Mouse (Mus musculus) ES-CJ7 (cell line): ENCODE measurements around the gene March9.

Source experiments
- DNase-seq: peaks from one replicate; pipeline ENCODE4 v3.0.0; 2011; ENCODE audit warnings: low read depth, low spot score

Gene March9

DNA sequence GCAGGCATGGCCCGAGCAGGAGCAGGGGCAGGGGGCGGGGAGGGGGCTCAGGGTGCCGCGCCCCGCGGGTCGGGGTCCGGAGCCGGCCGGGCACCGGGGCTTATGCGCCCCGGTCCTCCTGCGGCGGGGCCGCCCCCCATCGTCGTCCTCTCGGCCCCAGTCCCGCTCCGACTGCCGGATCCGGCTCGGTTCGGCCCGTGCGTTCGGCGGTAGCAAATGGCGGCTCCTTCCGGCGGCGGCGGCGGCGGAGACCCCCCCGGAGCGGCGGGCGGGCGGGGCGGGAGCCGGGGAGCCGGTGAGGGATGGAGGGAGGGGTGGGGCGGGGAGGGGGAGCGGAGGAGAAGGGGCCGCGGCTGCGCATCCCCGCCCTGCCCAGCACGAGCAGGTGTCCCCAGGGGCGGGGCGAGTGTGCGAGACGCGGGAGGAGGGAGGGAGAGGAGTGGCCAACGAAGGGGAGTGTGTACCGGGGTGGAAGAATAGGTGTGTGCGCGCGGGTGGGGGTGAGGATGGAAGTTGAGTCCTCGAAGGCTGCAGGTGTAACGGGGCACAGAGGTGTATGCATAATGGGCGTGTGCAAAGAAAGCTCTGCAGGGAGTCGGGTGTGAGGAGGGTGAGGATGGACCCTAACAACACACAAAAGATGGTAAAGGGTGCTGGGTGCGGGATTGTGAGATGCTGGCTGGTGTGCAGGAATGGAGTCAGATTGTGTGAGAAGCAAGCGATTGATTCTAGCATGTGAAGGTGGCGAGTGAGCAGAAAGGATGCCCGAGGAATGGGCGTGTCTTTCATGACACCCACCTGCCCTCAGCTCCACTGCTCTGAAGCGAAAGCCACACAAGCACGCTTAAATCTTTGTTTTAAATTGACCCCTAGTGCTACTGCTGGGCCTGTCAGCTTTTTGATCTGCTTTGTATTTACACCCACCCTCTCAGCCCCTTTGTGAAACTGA is at the start of gene March9:
Gene March9, minus strand, starts transcription at position 217 of the 949 bp plus-strand sequence.
- peak; percentile 81 for DNase-seq

DNA sequence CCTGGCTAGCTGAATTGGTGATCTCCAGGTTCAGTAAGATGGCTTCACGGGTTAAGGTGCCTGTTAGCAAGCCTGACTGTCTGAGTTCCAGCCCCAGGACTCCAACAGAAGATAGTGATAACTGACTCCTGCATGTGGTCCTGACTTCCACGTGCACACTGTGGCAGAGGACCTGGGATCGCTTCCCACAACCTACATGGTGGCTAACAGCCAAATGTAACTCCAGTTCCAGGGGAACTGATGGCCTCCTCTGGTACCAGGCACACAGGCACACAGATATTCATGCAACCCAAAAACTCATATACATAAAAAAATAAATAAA is 48.2 kb upstream of the March9 start:
- no peak for DNase-seq

- no peak for DNase-seq
Observed at GRCm38 (mm10) chr10:127107563-127108261, 47.7 kb upstream of the March9 start.

GRCm38 (mm10) chr10:127103631-127104030 is 43.6 kb upstream of the March9 start:
- no peak for DNase-seq

DNA sequence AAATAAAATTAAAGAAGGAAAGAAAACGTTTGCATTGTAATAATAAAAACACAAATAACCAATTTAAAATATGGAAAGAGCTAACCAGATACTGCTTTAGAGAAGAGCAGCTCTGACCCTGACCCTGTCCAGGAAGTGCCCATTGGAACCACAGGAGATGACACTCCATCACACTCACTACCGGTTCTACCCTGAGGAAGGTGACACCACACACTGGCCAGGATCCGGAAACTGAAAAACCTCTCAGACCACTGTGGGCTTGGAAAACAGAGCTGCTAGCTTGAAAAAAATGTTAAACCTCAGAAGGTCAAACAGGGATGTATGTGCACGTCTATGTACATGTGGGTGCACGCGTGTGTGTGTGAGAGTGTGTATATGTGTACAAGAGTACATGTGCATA is 41.2 kb upstream of the March9 start:
- no peak for DNase-seq

GRCm38 (mm10) chr10:127100414-127100813 is 40.4 kb upstream of the March9 start:
- no peak for DNase-seq

DNA sequence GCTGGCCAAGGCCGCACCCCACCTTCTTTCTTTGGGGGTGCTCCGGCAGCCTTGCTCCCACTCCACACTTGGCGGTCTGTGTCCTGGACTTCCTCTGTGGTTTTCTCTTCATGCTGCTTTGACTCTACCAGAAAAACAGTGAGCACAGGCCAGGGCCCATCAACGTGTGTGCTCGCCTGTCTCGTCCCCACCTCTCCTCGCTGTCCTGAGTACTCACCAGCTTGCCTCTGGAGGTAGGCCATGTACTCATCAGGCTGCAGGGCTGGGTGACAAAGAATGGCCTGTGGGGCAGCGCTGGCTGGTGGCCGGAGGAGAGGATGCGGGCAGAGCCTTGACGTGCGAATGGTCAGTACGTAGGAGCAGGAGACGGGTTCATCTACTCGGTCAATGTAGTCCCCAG is 39.9 kb upstream of the March9 start:
- DNase-seq = no peak

GRCm38 (mm10) chr10:127099191-127099590 is 39.2 kb upstream of the March9 start:
- no peak for DNase-seq

DNA sequence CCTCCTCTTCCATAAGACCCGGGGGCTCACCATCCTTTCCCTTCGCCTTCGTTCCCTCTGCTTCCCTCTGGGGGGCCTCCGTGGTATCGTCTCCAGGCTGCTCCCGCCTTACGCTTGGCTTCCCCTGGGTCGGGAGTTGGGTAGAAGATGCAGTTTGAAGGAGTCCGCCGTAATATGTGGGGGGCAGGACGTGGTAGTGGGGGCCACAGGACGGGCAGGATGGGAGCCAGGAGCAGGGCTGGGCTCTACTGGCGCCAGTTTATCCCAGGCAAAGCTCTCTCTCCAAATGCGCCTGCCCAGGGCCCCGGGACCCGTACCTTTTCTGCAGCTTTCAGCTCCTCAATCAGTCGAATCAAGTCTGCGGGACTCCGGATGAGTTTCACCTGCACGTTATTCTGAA is 38.5 kb upstream of the March9 start:
- DNase-seq = no peak

- DNase-seq = no peak
Observed at GRCm38 (mm10) chr10:127094382-127094802, 34.4 kb upstream of the March9 start.

GRCm38 (mm10) chr10:127092742-127093141 is 32.8 kb upstream of the March9 start:
- DNase-seq = no peak

DNA sequence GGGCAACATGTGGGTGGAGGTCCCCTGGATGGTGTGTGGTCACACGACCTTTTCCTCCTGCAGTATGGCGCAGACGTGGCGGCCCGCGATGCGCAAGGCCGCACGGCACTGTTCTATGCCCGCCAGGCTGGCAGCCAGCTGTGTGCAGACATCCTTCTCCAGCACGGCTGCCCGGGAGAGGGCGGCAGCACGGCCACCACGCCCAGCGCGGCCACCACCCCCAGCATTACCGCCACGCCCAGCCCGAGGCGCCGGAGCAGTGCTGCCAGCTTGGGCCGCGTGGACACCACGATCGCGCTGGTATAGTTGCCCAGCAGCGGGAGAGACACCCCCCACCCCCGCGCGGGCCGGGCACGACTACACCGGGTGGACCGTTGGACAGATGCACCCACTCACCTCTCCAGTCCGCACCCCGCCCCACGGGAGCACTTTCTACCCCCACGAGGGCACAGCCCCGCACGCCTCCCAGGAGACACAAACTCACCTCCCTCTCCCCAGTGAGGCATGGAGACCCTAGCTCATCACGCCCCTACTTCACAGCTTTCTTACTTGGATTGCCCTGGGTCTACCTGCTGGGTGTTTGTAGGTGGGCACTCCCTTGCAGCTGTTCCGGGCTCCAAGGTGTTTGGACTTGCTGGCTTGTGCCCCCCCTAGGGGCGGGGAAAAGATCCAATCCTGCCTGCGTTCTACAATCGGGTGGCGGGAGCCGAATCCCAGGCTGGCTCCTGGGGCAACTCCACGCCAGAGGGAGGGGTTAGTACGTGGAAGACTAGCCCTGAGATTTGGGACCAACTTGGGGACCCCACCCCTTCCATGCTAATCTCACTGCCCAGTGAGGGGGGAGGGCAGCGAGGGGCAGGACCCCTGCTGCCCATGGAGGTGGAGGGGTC is 31.8 kb upstream of the March9 start:
- DNase-seq = no peak

GRCm38 (mm10) chr10:127090560-127091411 is 30.8 kb upstream of the March9 start:
- DNase-seq = no peak

GRCm38 (mm10) chr10:127085633-127086032 is 25.6 kb upstream of the March9 start:
- no peak for DNase-seq

- DNase-seq = no peak
Observed at GRCm38 (mm10) chr10:127085052-127085451, 25.1 kb upstream of the March9 start.

DNA sequence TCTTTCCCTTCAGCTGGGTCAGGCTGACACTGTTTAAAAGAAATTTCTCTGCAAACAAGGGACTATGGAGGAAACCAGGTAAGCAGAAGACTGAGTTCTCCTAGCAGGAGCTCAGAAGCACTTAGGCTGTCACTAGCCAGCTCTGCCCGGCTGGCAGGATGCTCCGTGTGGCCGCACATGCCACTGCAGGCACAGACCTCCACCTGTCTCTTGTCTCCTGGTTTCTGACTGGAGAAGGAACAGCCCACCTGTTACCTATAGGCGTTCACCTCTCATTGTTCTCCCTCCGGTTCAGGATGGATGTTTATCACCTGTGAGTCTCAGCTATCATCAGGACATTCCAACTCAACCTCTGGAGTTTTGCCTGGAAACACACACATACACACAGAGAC is 23.9 kb upstream of the March9 start:
- DNase-seq = no peak

DNA sequence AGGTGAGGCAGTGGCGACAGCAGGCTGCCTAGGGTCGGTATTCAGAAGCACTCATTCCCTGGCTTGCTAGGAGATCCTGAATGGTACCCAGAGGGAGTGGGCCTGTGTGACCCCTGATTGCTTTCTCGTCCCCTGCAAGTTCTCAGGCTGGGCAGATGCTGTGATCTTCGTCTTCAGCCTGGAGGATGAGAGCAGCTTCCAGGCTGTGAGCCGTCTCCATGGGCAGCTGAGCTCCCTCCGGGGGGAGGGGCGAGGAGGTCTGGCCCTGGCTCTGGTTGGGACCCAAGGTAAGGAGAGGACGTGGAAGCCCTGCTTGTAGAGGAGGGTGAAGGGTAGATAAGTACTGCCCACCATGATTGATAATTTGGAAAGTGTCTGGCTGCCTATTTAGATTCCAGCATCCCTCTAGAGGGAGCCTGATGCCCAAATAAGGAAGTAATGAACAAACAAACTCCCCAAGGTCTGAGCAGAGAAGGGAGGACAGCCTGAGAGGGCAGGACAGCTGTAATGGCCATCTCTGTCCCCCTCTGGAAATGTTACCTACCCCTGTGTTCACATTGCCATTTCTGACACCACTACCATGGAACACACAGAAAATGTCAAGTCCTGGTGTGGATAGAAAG is 23.4 kb upstream of the March9 start:
- DNase-seq = no peak

DNA sequence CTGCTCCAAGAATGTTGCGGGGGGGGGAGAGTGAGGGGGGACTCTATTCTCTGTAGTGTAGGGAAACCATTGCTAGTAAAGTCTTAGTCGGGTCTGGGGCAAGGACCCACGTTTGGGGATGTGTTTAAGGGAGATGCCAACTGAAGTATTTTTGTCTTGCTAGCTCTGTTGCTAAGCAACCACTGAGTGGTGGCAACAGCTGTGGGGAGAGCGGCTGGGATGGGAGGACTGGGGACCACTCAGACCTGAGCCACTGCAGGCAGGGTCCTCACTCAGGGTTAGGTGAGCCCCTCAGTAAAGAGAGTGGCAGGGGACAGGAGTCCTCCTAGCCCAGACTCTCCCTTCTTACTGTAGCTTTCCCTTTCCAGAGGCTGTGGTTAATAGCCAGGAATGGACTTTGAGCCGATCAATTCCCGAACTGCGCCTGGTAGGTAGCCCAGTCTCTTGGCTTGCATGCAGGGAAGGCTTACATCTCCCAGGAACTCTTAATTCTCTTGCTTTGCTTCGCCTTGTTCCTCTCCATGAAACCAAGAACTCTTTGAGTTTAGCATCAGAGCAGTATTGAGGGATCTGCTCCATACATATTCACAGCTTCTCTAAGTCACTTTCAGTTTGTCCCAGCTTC is 22.1 kb upstream of the March9 start:
- DNase-seq = no peak

DNA sequence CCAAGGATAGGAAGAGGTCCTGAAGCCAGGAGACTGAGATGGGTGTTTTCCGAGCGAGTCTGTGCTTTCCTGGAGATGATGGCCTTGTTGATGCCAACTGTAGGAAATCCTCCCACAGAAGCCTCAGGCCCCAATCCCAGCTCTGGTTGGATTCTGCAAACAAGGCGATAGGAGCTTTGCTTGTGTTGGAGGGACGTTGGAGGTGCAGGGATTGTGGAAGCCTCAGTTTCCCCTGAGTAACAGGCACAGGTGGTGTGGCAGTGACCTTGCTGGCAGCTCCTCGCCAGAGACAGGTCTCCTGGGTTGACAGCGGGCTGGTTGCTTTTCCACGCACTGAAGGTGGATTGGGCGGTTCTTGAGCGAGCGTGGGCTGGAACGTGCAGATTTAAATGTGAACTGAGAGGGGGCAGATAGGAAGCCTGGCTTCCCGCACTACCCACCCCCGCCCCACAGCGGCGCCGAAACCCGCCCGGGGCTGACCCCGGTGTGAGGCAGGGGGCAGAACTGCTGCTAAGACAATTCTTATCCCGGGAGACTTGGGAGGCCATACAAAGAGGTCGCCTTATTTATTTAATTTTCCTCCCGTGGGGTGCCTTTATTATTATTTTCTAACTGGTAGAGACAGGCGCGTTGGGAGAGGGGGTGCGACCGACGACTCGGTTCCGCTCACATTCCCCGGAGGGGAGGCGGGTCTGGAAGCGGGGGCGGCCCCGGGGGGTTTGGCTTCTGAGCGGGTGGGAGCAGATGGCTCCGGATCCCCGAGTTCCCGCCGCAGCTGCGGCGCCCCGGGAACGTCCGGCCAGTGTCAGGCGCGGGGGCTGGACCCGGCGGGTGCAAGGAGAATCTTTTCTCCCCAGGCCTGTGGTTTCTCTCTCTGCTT is 21.2 kb upstream of the March9 start:
- DNase-seq = no peak
